ENCODE assay signal across 22 mouse cellular contexts in the genomic region with DNA sequence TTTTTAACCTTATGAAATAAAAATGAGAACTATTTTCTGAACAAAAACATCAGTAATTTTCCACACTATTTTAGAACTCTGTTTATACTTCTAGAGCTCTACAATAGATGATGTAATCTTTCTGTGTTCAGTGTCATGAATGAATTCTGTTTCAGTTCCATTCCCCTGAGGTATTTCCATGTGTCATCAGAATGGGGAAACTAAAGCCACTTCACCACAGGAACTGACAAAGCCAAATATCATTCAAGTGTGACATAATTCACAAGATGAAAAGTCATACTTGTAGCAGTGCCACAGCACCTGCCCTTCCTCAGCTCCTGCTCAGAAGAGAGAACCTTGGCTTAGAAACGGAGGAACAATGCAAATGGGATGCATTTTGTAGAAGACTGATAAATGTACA.
DNase-seq lines count a peak whose midpoint lies in the region; ATAC-seq and TF ChIP-seq lines count a peak whose summit lies in the region.
"Had no signal": no experiment of that assay in that cellular context is flagged by ENCODE, and none has a peak within 500 bp of the region (broad histone marks: within the 10 kb centered on the region; RNA-seq: fewer than 3 reads in every experiment).

No protein-coding gene starts in this region.

- intact Hi-C loops in gastrocnemius, adult 2 months (cut with DNase I): no loop called here

- WGBS in midbrain, postnatal 0 days: 66% methylated on average over 1 of the region's 1 CpGs
- 83% methylated on average over 1 of the region's 1 CpGs for WGBS in midbrain, embryonic 13.5 days

- TF ChIP-seq CTCF in midbrain, postnatal 0 days (IDR thresholded peaks at IDR 0.05): no peak
- no peak for TF ChIP-seq CTCF in Patski (IDR thresholded peaks at IDR 0.05)
- no peak for TF ChIP-seq CTCF in gastrocnemius, adult 2 months (IDR thresholded peaks at IDR 0.05)

- in situ Hi-C loops in Patski (cut with MboI; ENCODE audit: low pct_unique_long_range_greater_than_20kb): no loop called here

- no peak overlapping the region for H3K4me2 ChIP-seq in midbrain, postnatal 0 days (ENCODE audit: low read depth, low read length, poor library complexity, severe bottlenecking)
- no peak overlapping the region for H3K4me2 ChIP-seq in midbrain, embryonic 13.5 days (replicated peaks)
- H3K4me2 ChIP-seq: embryonic facial prominence, embryonic 13.5 days; forebrain, embryonic 13.5 days; heart, embryonic 13.5 days; hindbrain, embryonic 12.5 days had no signal

- CTCF ChIA-PET in Patski (lab: Charles Lee): no interaction called here

- no peaks in the 10 kb centered on the region for H3K36me3 ChIP-seq in midbrain, postnatal 0 days (ENCODE audit: insufficient read depth, low read length)
- H3K36me3 ChIP-seq in midbrain, embryonic 13.5 days: no peaks in the 10 kb centered on the region
- H3K36me3 ChIP-seq: embryonic facial prominence, embryonic 13.5 days; G1E; heart, embryonic 13.5 days; hindbrain, embryonic 12.5 days had no signal

- no peaks in the 10 kb centered on the region for H3K9me3 ChIP-seq in midbrain, postnatal 0 days (ENCODE audit: low read length)
- H3K9me3 ChIP-seq in midbrain, embryonic 13.5 days: no peaks in the 10 kb centered on the region
- H3K9me3 ChIP-seq: embryonic facial prominence, embryonic 13.5 days; forebrain, embryonic 13.5 days; G1E; heart, embryonic 13.5 days; hindbrain, embryonic 12.5 days had no signal

- H3K9ac ChIP-seq in midbrain, postnatal 0 days (replicated peaks; ENCODE audit: low read length, poor library complexity, severe bottlenecking): no peak overlapping the region
- H3K9ac ChIP-seq in midbrain, embryonic 13.5 days (replicated peaks): no peak overlapping the region
- H3K9ac ChIP-seq: embryonic facial prominence, embryonic 13.5 days; forebrain, embryonic 13.5 days; forebrain, postnatal 0 days; heart, embryonic 13.5 days; hindbrain, embryonic 12.5 days had no signal

- H3K4me3 ChIP-seq in midbrain, postnatal 0 days (ENCODE audit: low read depth, low read length): no peak overlapping the region
- no peak overlapping the region for H3K4me3 ChIP-seq in midbrain, embryonic 13.5 days (replicated peaks)
- no peak overlapping the region for H3K4me3 ChIP-seq in gastrocnemius, adult 2 months
- H3K4me3 ChIP-seq: embryonic facial prominence, embryonic 13.5 days; forebrain, embryonic 13.5 days; heart, embryonic 13.5 days; hindbrain, embryonic 12.5 days had no signal

- H3K27ac ChIP-seq in midbrain, postnatal 0 days (ENCODE audit: low read depth, low read length): no peak overlapping the region
- H3K27ac ChIP-seq in midbrain, embryonic 13.5 days: no peak overlapping the region
- no peak overlapping the region for H3K27ac ChIP-seq in gastrocnemius, adult 2 months
- H3K27ac ChIP-seq: embryonic facial prominence, embryonic 13.5 days; forebrain, embryonic 13.5 days; heart, embryonic 13.5 days; hindbrain, embryonic 12.5 days had no signal

- DNase-seq in midbrain, postnatal 0 days (ENCODE audit: low spot score): peak; percentile 30
- DNase-seq in A20 (ENCODE audit: low read depth, low spot score) (peak; percentile 48), Patski (ENCODE audit: low read depth, low spot score) (peak; percentile 81)
- no peak for DNase-seq in B cell, adult 2 months
- no peak for DNase-seq in gastrocnemius, adult 2 months
- DNase-seq: adrenal gland, adult 2 months; adrenal gland, postnatal 25 days; cerebellum, adult 2 months; cerebellum, postnatal 25 days; forebrain, postnatal 0 days; gastrocnemius, postnatal 36 days; heart, adult 11 months; heart, postnatal 36 days; kidney, adult 18-20 months had no signal

- H3K27me3 ChIP-seq in midbrain, postnatal 0 days (ENCODE audit: insufficient read depth, low read length): no peaks in the 10 kb centered on the region
- H3K27me3 ChIP-seq in midbrain, embryonic 13.5 days: no peaks in the 10 kb centered on the region
- H3K27me3 ChIP-seq in Patski: no peaks in the 10 kb centered on the region
- H3K27me3 ChIP-seq: embryonic facial prominence, embryonic 13.5 days; forebrain, embryonic 13.5 days; heart, embryonic 13.5 days; hindbrain, embryonic 12.5 days had no signal

- POLR2A ChIA-PET in Patski (lab: Charles Lee): no interaction called here

- no peak for ATAC-seq in midbrain, postnatal 0 days (ENCODE audit: low FRiP score)
- no peak for ATAC-seq in midbrain, embryonic 13.5 days
- peak; percentile 99 for ATAC-seq in Patski
- ATAC-seq: activated CD4-positive, CD25-positive, alpha-beta regulatory T cell, adult 4 months; forebrain, embryonic 13.5 days; forebrain, postnatal 0 days; hindbrain, embryonic 16.5 days had no signal

- no peaks in the 10 kb centered on the region for H3K4me1 ChIP-seq in midbrain, postnatal 0 days (ENCODE audit: insufficient read depth, low read length)
- no peaks in the 10 kb centered on the region for H3K4me1 ChIP-seq in midbrain, embryonic 13.5 days (replicated peaks)
- H3K4me1 ChIP-seq: embryonic facial prominence, embryonic 13.5 days; forebrain, embryonic 13.5 days; heart, embryonic 13.5 days; hindbrain, embryonic 12.5 days had no signal

Comparison
In these comparisons a context has a peak if more than half of its experiments do, and no peak if none do; other contexts are left out.
1. DNase-seq: peak in midbrain, postnatal 0 days (single experiment), A20 (single experiment) and Patski (single experiment); none in B cell, adult 2 months (0 of 2) and gastrocnemius, adult 2 months (single experiment).